Mouse (Mus musculus): Measurements from ENCODE around the gene Ano8.
A peak's percentile ranks its signal among the peaks of the same experiment; 100 is the strongest.

Gene Ano8

DNA sequence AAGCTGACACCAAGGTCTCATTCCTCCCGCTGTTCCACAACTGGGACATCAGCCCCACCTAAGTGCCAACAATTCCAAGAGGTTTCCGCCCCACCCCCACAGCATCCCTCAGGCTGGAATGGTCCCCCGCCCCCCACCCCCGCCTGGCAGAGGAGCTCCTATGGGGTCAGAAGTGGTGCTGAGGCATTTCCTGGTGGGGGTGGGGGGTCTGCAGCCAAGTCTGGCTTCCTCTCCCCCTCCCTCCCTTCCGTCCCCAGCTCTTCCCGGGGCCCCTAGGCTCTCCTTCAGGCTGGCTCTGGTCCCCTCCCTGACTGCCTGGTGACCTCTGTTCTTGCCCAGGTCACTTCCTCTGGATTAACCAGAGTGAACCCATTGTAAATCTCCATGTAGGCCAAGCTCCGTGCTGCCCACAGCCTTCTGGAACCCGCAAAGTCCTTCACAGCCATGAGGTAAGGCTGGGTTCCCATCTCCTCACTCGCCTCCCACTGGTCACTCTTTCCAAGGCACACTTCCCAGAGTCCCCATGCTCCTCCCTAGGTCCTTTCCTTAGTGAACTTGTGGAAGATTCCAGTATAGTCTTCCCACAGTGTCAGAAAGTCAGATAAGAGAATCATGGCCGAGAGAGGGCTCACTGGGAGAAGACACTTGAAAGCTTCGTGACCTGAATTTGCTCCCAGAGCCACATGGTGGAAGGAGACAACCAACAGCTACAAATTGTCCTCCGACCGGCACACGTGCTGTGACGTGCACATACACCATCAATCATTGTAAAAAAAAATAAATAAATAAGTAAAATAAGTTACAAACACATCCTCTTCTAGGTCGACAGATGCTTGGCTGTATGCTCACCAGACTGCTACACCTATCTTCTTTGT is 13.3 kb upstream of the Ano8 start:
- no peak for DNase-seq (ENCODE audit: low spot score)

- no peak for DNase-seq (ENCODE audit: low spot score)
Measured at GRCm38 (mm10) chr8:71497881-71498501, 12.2 kb upstream of the Ano8 start.

- no peak for DNase-seq (ENCODE audit: low spot score)
Measured at GRCm38 (mm10) chr8:71497077-71497645, 11.4 kb upstream of the Ano8 start.

- peak; percentile 85 for DNase-seq (ENCODE audit: low spot score)
Measured at GRCm38 (mm10) chr8:71496481-71496880, 10.7 kb upstream of the Ano8 start.

GRCm38 (mm10) chr8:71495811-71496210 is 10.0 kb upstream of the Ano8 start:
- no peak for DNase-seq (ENCODE audit: low spot score)

- DNase-seq (ENCODE audit: low spot score), result peak; percentile 77
Measured at GRCm38 (mm10) chr8:71495039-71495438, 9.3 kb upstream of the Ano8 start.

DNA sequence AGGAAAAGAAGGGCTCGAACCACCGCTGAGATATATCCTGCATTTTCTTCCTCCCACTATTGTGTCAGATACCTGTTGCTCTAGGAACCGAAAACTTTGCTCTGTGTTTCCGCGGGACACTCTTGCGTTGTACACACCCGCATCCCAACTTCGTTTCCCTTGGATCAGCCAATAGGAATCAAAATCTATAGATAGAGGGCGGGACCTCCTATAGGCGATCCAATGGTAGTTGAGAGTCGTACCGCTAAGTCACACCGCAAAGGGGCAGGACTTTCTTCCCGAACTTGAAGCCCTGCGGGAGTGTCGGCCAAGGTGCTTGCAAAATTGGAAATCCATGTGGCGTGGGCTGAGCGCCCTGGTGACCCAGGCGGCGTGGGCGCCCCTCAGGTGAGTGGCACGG is 2.7 kb upstream of the Ano8 start:
- peak; percentile 84 for DNase-seq (ENCODE audit: low spot score)

DNA sequence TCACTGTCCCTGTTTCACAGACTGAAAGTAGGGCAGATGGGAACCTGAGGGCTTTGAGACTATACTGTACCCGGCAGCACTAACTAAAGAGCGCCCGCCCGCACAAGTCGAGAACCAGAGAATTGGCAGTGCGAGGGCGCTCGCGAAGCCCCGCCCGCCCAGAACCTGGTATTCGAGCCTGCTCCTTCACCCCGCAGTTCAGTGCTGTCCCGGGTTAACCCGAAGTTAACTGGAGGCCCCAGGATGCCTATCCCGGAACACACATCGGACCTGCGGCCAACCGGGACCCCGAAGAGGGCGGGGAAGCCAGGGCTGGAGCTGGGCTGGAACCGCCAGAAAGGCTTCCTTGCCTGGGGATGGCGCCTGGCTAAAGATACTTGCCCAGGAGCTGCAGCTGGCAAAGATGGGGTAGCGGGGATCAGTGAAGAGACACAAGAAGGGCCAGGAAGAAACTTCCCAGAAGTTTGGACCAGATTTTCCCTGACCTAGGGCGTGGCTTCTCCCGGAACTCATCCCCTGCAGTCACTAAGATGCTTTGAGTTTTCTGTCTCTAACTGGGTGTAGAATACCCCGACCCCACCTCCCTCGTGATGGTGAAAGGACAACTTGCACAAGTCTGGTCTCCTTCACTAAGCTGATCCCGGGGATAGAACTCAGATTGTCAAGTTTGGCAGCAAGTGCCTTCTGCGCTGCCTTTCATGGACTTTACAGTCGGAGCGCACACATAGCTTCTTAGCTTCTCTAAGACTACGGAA is 2.1 kb upstream of the Ano8 start, which contains the start of gene Gtpbp3:
Gtpbp3 (plus strand) TSS at position 413 of the 755 bp plus-strand sequence.
- peak; percentile 67 for DNase-seq (ENCODE audit: low spot score)

- DNase-seq (ENCODE audit: low spot score), result no peak
Measured at GRCm38 (mm10) chr8:71486136-71486529, 370 bp upstream of the Ano8 start.

GRCm38 (mm10) chr8:71484736-71485135 is 1.0 kb downstream of the Ano8 start:
- no peak for DNase-seq (ENCODE audit: low spot score)

DNA sequence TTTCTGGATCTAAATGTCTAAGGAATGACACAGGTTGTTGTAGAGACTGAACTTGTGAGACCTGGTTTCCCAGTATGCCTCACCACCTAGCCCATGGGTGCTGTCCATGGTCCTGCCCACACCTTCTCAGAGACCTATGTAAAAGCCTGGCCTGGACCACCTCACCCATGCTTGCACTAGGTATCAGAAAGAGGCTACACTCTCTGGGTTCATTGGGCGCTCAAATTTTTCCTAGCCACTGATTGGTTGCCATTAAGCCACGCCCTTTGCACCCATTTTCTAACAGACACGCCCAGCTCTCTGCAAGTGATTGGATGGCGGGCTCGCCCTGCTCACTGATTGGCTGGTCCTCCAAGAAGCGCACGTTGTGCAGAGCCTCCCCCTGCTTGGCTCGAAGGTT is 1.8 kb downstream of the Ano8 start:
- DNase-seq (ENCODE audit: low spot score), result peak; percentile 48

DNA sequence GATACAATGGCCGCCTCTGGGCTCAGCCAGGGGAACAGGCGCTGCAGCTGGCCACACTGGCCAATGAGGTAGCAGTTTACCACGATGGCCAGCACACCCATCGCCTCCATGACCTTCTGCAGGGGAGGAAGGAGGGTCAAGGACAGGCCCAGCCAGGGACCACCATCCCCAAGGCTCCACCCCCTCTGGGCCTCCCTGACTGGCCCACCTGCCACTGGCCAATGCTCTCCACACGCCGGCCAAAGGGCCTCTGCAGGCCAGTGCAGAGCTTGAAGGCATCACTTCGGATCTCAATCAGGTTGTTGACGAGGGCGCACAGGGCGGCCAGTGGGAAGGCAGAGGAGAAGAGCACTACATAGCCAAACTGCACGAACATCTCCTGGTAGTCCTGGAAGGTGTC is 6.8 kb downstream of the Ano8 start:
- DNase-seq (ENCODE audit: low spot score), result no peak

DNA sequence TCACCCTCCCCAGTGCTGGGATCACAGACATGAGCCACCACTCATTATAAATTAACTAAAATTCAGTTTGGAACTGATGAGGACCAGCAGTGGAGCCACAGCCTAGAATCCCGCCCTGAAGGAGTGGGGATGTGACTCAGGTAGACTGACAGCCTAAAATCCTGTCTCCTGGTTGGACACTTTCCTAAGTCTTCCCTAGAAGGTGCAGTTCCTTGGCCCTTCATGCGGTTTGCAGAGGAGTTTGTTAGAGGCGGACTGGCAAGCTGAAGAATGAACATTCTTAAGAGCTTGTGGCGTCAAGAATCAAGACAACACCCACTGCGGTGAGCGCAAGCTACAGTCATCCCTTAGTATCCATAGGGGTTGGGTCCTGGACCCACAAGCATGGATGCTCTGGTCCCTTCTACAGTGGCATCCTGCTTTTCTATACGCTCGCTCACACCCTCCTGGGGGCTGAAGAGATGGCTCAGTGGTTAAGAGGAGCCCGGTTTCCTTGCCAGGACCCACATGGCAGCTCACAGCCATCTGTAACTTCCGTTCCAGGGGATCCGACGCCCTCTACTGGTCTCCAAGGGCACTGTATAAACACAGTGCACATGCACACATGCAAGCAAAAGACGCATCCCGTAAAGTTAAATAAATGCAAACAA is 8.4 kb downstream of the Ano8 start:
- no peak for DNase-seq (ENCODE audit: low spot score)

DNA sequence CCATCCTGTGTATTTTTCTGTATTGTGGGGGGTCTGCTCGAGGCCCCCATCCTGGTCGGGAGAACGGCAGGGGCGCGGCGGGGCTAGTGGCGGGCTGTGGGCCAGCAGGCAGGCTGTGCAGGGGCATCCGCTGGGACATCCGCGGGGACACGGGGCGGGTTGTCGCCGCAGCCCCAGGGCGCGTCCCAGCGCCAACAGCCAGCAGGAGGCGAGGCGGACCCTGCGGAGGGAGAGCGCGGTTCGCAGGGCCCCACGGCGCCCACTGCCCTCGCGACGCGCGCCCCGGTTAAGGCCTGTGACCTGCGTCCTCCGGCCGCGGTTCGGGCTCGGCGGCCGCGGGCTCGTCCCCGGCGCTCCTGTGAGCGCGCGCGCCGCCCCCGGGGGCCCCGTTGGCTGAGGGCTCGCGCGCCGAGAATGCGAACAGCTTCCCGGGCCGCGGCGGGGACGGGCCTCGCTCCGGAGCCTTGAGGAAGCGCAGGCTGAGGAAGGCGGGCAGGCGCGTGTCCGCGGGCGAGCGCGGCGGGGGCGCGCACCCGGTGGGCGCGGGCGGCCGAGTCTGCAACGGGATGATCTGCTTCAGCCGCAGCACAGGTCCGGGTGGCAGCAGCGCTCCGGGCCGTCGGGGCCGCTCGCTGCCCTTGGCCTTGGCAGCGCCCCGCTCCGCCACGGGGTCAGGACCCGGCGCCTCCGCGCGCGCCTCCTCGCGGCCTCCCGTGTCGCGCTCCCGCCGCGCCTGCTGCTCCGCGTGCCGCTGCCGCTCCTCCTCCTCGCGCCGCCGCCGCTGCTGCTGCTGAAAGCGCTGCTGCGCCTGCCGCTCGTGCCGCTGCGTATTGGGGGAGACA is 9.4 kb downstream of the Ano8 start:
- DNase-seq (ENCODE audit: low spot score), result peak; percentile 74

DNA sequence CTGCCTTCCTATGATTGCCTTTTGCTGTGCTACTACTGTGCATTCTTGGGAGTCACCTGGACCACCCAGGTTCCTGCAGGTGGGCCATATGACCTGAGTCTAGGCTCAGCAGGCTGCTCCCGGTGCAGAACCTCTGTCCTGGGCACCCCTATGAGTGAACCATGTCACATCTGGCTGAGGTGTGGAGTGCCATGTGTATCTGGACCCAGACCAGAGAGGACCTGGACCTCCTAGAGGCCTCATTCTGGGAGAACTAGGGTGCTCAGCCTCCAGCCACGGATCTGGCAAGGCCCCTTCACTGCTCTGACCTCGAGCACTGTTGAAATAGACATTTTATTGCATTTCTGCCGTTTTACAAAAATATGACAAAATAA is 10.1 kb downstream of the Ano8 start:
- no peak for DNase-seq (ENCODE audit: low spot score)

DNA sequence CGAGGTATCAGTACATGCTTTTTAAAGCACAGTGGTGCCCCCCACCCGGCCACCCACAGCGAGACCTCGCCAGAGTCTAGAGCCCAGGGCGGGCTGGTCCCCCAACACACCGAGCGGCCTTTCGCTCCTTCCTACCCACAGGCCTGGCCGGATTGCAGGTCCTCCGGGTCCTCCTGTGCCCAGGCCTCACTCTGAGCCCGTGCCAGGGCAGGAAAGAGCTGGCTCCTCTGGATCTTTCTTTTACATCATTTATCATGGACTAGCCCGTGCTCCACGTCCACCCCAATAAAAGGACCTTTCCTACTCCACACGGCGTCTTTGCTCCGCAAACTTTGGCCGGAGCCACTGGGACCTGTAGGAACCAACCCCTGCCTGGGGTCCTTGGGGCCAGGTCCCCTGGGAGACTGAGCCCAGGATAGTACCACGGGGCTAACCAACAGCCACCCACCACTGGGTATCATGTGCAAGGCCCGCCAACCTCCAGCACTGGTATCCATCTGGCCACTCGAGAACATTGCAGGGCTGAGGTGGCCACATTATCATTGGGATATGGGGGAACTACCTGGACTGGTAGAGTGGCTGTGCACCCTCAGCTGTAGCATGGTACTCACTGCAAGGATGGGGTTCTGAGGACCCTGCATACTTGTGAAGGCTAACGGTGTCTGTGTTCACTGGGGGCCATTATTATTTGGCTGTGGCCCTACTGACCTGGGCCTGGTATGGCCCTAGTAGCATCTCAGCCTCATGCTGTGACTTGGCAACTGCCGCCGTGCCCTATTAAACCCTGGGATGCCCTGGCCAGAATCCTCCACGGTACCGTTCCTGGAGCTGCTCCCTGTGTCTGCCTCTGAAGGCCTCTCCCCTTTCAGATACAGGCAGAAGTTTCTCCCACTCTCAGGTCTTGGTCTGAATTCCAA is 10.7 kb downstream of the Ano8 start:
- no peak for DNase-seq (ENCODE audit: low spot score)

DNA sequence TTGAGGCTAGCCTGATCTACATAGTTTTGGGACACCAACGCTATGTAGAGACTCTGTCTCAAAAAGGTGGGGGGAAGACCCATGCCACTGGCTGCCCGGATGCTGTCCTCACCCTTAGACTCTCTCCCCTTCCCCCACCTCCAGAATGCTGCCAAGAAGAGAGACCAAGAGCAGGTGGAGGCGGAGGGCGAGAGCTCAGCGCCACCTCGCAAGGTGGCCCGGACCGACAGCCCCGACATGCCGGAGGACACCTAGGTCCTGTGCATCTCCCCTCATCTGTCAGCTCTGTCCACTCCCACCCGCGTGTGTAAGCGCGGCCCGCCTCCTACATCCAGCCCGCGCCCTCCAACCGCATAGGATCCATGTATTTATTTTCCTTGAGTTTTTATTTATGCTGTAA is 11.4 kb downstream of the Ano8 start:
- no peak for DNase-seq (ENCODE audit: low spot score)

DNA sequence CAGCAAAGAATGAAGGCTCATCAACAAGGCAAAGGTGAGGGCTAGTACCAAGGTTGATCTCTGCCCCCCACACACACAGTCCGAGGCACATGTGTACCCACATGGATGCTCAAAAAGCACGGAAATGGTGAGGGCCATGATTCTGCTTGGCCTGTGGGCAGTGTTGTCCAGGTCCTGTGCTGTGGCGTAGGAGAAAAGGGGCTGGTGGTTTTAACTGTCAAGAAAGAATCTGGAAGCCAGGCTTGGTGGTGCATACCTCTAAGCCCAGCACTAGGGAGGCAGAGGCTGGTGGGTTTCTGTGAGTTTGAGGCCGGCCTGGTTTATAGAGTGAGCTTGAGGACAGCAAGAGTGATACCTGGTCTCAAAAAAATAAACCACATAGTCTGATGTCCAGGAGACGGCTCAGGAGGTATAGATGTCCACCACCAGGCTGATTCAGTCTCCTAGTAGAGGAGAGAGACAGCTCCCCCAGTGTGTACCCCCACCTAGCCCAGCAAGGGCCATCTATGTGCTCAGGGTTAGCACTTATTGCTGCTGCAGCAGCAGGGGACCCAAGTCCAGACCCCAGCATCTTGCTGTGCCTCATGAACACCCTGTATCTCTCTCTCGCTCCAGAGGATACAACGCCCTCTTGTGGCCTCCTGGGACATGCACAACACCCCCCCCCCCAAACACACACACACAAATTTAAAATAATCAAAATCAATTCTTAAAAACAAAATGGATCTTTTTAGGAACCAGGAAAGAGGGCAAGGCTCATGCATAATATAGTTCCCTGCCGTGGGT is 13.0 kb downstream of the Ano8 start:
- DNase-seq (ENCODE audit: low spot score), result no peak

DNA sequence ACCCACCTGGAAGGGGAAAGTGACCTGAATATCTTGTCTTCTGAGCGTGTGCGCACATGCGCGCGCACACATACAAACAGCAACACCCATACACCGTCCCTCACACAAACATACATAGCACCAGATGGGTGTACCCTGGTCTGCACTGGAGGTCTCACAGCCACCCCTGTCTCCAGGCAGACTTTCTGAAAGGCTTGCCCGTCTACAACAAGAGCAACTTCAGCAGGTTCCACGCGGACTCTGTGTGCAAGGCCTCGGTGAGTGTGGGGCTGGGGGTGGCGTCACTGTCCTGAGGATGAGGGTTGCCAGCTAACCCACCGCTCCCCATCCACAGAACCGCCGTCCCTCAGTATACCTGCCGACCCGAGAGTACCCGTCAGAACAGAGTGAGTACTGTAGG is 13.9 kb downstream of the Ano8 start:
- DNase-seq (ENCODE audit: low spot score), result no peak
